Mouse (Mus musculus) stomach, postnatal 0 days (tissue): ENCODE measurements at regions not wholly inside any gene's neighbourhood (a gene's known extent, or its start where the extent isn't known, plus 50 kb on each side); places are given as distances from the start of the nearest gene placed in this dataset.

ENCODE experiments used
- CTCF ChIP-seq: IDR thresholded peaks from 2 replicates; pipeline ENCODE4 v1.5.1; 2016; ENCODE audit warnings: antibody characterized with exemption, low read depth, mild to moderate bottlenecking, moderate library complexity
- EP300 ChIP-seq: optimal IDR thresholded peaks from 2 replicates; pipeline ENCODE3; 2016; ENCODE audit warnings: antibody characterized with exemption

DNA sequence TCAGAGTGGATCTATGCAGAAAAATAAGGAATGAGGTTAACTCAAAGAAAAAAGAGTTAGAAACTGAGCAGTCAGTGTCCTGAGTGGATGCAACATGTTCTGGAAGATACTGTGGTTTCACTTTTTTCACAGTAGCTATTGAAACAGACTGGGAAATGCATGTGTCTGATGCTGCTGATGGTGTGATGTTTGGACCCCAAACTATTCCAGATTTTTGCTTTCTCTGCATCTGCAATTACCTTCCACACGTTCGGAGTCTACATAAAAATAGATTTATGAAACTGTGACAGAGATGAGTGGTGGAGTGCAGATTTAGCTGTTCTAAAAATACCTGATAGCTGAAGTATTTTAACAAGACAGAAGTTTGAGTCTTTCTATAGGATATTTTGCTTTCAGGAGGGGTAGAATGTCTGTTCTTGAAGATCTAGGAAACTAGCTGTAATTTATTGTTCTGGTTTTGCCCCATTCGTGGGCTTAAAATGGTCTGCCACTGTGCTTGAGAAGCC, 545.3 kb downstream of the Stim2 start:
- TF ChIP-seq CTCF (no peak), EP300 (no peak)
